Mouse (Mus musculus): Measurements from ENCODE around the gene Creb3l4.
"Not testable (repeated sequence)": the region's sequence is repeated elsewhere in the genome, so short reads cannot be mapped to it uniquely, and the experiment has no call there.

Creb3l4 gene

GRCm38 (mm10) chr3:90265034-90265931, 22.0 kb upstream of the Creb3l4 start, which contains the start of gene Dennd4b:
Gene Dennd4b (plus strand): TSS chr3:90265185.
- DNase-seq (ENCODE audit: low spot score): peak; percentile 93

- DNase-seq (ENCODE audit: low spot score): no peak
Measured at GRCm38 (mm10) chr3:90264687-90265033, 21.3 kb upstream of the Creb3l4 start.

GRCm38 (mm10) chr3:90263121-90263771, 19.9 kb upstream of the Creb3l4 start:
- DNase-seq (ENCODE audit: low spot score): no peak

GRCm38 (mm10) chr3:90258521-90258920, 15.2 kb upstream of the Creb3l4 start:
- no peak for DNase-seq (ENCODE audit: low spot score)

GRCm38 (mm10) chr3:90256731-90257530, 13.6 kb upstream of the Creb3l4 start:
- DNase-seq (ENCODE audit: low spot score): no peak

GRCm38 (mm10) chr3:90255784-90256353, 12.6 kb upstream of the Creb3l4 start:
- no peak for DNase-seq (ENCODE audit: low spot score)

- DNase-seq (ENCODE audit: low spot score): no peak
Measured at GRCm38 (mm10) chr3:90255194-90255565, 11.9 kb upstream of the Creb3l4 start.

- peak; percentile 34 for DNase-seq (ENCODE audit: low spot score)
Measured at GRCm38 (mm10) chr3:90254419-90255193, 11.3 kb upstream of the Creb3l4 start.

GRCm38 (mm10) chr3:90253653-90254418, 10.5 kb upstream of the Creb3l4 start, which contains the start of gene Crtc2:
Gene Crtc2 (plus strand): TSS chr3:90254163.
- DNase-seq (ENCODE audit: low spot score): peak; percentile 99

GRCm38 (mm10) chr3:90253174-90253573, 9.9 kb upstream of the Creb3l4 start:
- DNase-seq (ENCODE audit: low spot score): not testable (repeated sequence)

- DNase-seq (ENCODE audit: low spot score): not testable (repeated sequence)
Measured at GRCm38 (mm10) chr3:90252659-90253058, 9.3 kb upstream of the Creb3l4 start.

- not testable (repeated sequence) for DNase-seq (ENCODE audit: low spot score)
Measured at GRCm38 (mm10) chr3:90251731-90252226, 8.5 kb upstream of the Creb3l4 start.

- DNase-seq (ENCODE audit: low spot score): no peak
Measured at GRCm38 (mm10) chr3:90250791-90251190, 7.5 kb upstream of the Creb3l4 start.

GRCm38 (mm10) chr3:90248746-90249100, 5.4 kb upstream of the Creb3l4 start:
- DNase-seq (ENCODE audit: low spot score): peak; percentile 51

- peak; percentile 96 for DNase-seq (ENCODE audit: low spot score)
Measured at GRCm38 (mm10) chr3:90247960-90248745, 4.8 kb upstream of the Creb3l4 start, which contains the start of gene Slc39a1. Gene Slc39a1 (plus strand): TSS chr3:90248172.

GRCm38 (mm10) chr3:90247630-90247959, 4.3 kb upstream of the Creb3l4 start:
- no peak for DNase-seq (ENCODE audit: low spot score)

GRCm38 (mm10) chr3:90245406-90245805, 2.1 kb upstream of the Creb3l4 start:
- no peak for DNase-seq (ENCODE audit: low spot score)

GRCm38 (mm10) chr3:90241669-90242358, 1.5 kb downstream of the Creb3l4 start:
- DNase-seq (ENCODE audit: low spot score): no peak

- no peak for DNase-seq (ENCODE audit: low spot score)
Measured at GRCm38 (mm10) chr3:90241251-90241650, 2.1 kb downstream of the Creb3l4 start.

Data from lung, postnatal 25 days (tissue).